ENCODE assay signal across 8 mouse cellular contexts in the genomic region with DNA sequence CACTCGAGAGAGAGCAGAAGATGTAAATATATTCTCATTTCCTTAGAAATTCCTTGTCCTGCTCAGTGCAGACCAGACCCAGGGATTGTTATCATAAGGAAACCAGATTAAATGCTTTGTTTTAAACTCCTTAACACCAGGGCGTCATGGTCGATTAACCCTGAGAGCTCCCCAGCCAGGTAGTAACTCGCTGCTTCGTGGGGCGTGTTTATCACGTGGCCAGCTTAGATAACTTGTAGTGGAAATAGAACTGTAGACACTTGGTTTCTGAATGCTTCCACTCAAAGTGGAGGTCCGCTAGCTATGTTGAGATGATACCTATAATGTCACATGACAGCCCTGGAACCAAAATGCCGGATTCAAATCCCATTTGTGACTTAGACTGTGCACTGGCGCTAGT. TPM values are rescaled to one million over a fixed set of nuclear protein-coding genes. Genes with fewer than 3 reads are reported as not detected.
DNase-seq lines count a peak whose midpoint lies in the region; ATAC-seq lines count a peak whose summit lies in the region.

No protein-coding gene starts in this region.

- H3K9ac ChIP-seq in heart, embryonic 14.5 days (ENCODE audit: low read length) = peak overlapping the region; percentile 82
- 0 out of 2 replicates have a peak overlapping the region, but pooled peaks have one; percentile 74 for H3K9ac ChIP-seq in embryonic facial prominence, embryonic 15.5 days
- 0 out of 2 replicates have a peak overlapping the region, but pooled peaks have one; percentile 76 for H3K9ac ChIP-seq in kidney, embryonic 14.5 days (ENCODE audit: low read depth, low read length)
- peak overlapping the region; percentile 97 for H3K9ac ChIP-seq in midbrain, embryonic 15.5 days

- no peaks in the 10 kb centered on the region for H3K27me3 ChIP-seq in heart, embryonic 14.5 days (ENCODE audit: control insufficient read depth, insufficient read depth, low read length)
- no peaks in the 10 kb centered on the region for H3K27me3 ChIP-seq in embryonic facial prominence, embryonic 15.5 days
- no peaks in the 10 kb centered on the region for H3K27me3 ChIP-seq in kidney, embryonic 14.5 days (ENCODE audit: control insufficient read depth, insufficient read depth, low read length)
- no peaks in the 10 kb centered on the region for H3K27me3 ChIP-seq in midbrain, embryonic 15.5 days (replicated peaks)

- H3K27ac ChIP-seq in heart, embryonic 14.5 days (replicated peaks in 1 of 2; ENCODE audit: control insufficient read depth in 1 of 2, insufficient read depth in 1 of 2, low read depth in 2 of 2, low read length in 2 of 2) = no peak overlapping the region
- H3K27ac ChIP-seq in embryonic facial prominence, embryonic 15.5 days (replicated peaks) = no peak overlapping the region
- no peak overlapping the region for H3K27ac ChIP-seq in kidney, embryonic 14.5 days (ENCODE audit: low read depth, low read length)
- no peak overlapping the region for H3K27ac ChIP-seq in midbrain, embryonic 15.5 days

- peaks cover 32% of the 10 kb centered on the region for H3K36me3 ChIP-seq in heart, embryonic 14.5 days (ENCODE audit: control insufficient read depth, insufficient read depth, low read length)
- H3K36me3 ChIP-seq in embryonic facial prominence, embryonic 15.5 days = peaks cover 36% of the 10 kb centered on the region
- H3K36me3 ChIP-seq in kidney, embryonic 14.5 days (ENCODE audit: control insufficient read depth, insufficient read depth, low read length) = peaks cover 18% of the 10 kb centered on the region
- H3K36me3 ChIP-seq in midbrain, embryonic 15.5 days (replicated peaks) = peaks cover 12% of the 10 kb centered on the region

- H3K9me3 ChIP-seq in heart, embryonic 14.5 days (ENCODE audit: control insufficient read depth, low read length) = no peaks in the 10 kb centered on the region
- H3K9me3 ChIP-seq in embryonic facial prominence, embryonic 15.5 days (replicated peaks) = no peaks in the 10 kb centered on the region
- H3K9me3 ChIP-seq in kidney, embryonic 14.5 days (ENCODE audit: control insufficient read depth, low read length) = no peaks in the 10 kb centered on the region
- no peaks in the 10 kb centered on the region for H3K9me3 ChIP-seq in midbrain, embryonic 15.5 days

- DNase-seq in heart, adult 18-20 months = no peak
- DNase-seq in layer of hippocampus, adult 9-11 months = no peak

- peak overlapping the region; percentile 73 for H3K4me2 ChIP-seq in heart, embryonic 14.5 days (ENCODE audit: low read length)
- H3K4me2 ChIP-seq in embryonic facial prominence, embryonic 15.5 days (replicated peaks) = peak overlapping the region; percentile 83
- peak overlapping the region; percentile 80 for H3K4me2 ChIP-seq in kidney, embryonic 14.5 days (replicated peaks; ENCODE audit: low read depth, low read length)
- peak overlapping the region; percentile 92 for H3K4me2 ChIP-seq in midbrain, embryonic 15.5 days

- peaks cover 8 to 22% of the 10 kb centered on the region in 2 experiments for H3K4me1 ChIP-seq in heart, embryonic 14.5 days (ENCODE audit: control insufficient read depth in 2 of 2, insufficient read depth in 2 of 2, low read length in 2 of 2)
- H3K4me1 ChIP-seq in embryonic facial prominence, embryonic 15.5 days = peaks cover 22% of the 10 kb centered on the region
- peaks cover 12% of the 10 kb centered on the region for H3K4me1 ChIP-seq in kidney, embryonic 14.5 days (ENCODE audit: control insufficient read depth, insufficient read depth, low read length)
- peaks cover 30% of the 10 kb centered on the region for H3K4me1 ChIP-seq in midbrain, embryonic 15.5 days

- no peak for ATAC-seq in heart, embryonic 14.5 days (ENCODE audit: insufficient number of reproducible peaks, insufficient read depth, low FRiP score, low read depth)
- ATAC-seq in embryonic facial prominence, embryonic 15.5 days (ENCODE audit: insufficient number of reproducible peaks, low FRiP score, low TSS enrichment, low read depth) = no peak
- ATAC-seq in kidney, embryonic 14.5 days (ENCODE audit: low FRiP score, low TSS enrichment) = no peak
- no peak for ATAC-seq in midbrain, embryonic 15.5 days (replicated peaks)
- no peak for ATAC-seq in activated CD4-positive, CD25-positive, alpha-beta regulatory T cell, adult 4 months
- ATAC-seq in inflammation-experienced regulatory T-cells, adult 6 months = no peak

- WGBS in heart, embryonic 14.5 days = 40% methylated on average over 10 of the region's 10 CpGs
- 62% methylated on average over 10 of the region's 10 CpGs for WGBS in embryonic facial prominence, embryonic 15.5 days
- WGBS in kidney, embryonic 14.5 days = 36% methylated on average over 10 of the region's 10 CpGs
- WGBS in midbrain, embryonic 15.5 days = 63% methylated on average over 10 of the region's 10 CpGs

- H3K4me3 ChIP-seq in heart, embryonic 14.5 days (ENCODE audit: control insufficient read depth in 1 of 2, insufficient read depth in 1 of 2, low read depth in 1 of 2, low read length in 2 of 2) = peak overlapping the region; percentile 75 to 81; a peak in 3 of 4 replicates
- H3K4me3 ChIP-seq in embryonic facial prominence, embryonic 15.5 days (replicated peaks) = peak overlapping the region; percentile 63
- H3K4me3 ChIP-seq in kidney, embryonic 14.5 days (ENCODE audit: low read length) = peak overlapping the region; percentile 76
- peak overlapping the region; percentile 99 for H3K4me3 ChIP-seq in midbrain, embryonic 15.5 days

RNA-seq across cellular contexts. Expression of gene Letmd1, which starts 1.2 kb away (rescaled TPM):
- 12.8 and 13.6 TPM in 2 replicates for polyA plus RNA-seq in heart, embryonic 14.5 days (2014; fragmentation: Nextera tagmentation; extraction: Ambion mirVana)
- total RNA-seq in heart, adult 18-20 months (2021) = 10 to 100 TPM; 10.2 to 23.2 TPM
- polyA plus RNA-seq in embryonic facial prominence, embryonic 15.5 days (2015; fragmentation: Nextera tagmentation; extraction: Ambion mirVana) = 29.6 and 30.2 TPM in 2 replicates
- polyA plus RNA-seq in kidney, embryonic 14.5 days (2014; fragmentation: Nextera tagmentation; extraction: Ambion mirVana) = 19.2 and 25.4 TPM in 2 replicates
- polyA plus RNA-seq in midbrain, embryonic 15.5 days (2015; fragmentation: Nextera tagmentation; extraction: Ambion mirVana) = 57.0 and 59.5 TPM in 2 replicates
- 10 to 100 TPM; 31.4 to 33.0 TPM for polyA plus RNA-seq in activated CD4-positive, CD25-positive, alpha-beta regulatory T cell, adult 4 months (2017; shearing (Covaris generic))
- 10 to 100 TPM; 24.6 to 58.8 (median 54.5) TPM for polyA plus RNA-seq in inflammation-experienced regulatory T-cells, adult 6 months (2017; shearing (Covaris generic))

RNA-seq across cellular contexts. Expression of gene Csrnp2, which starts 25.3 kb away (rescaled TPM):
- 7.8 and 8.1 TPM in 2 replicates for polyA plus RNA-seq in heart, embryonic 14.5 days (2014; fragmentation: Nextera tagmentation; extraction: Ambion mirVana)
- total RNA-seq in heart, adult 18-20 months (2021) = 1 to 10 TPM; 1.9 to 2.6 TPM
- polyA plus RNA-seq in embryonic facial prominence, embryonic 15.5 days (2015; fragmentation: Nextera tagmentation; extraction: Ambion mirVana) = 17.4 and 18.8 TPM in 2 replicates
- polyA plus RNA-seq in kidney, embryonic 14.5 days (2014; fragmentation: Nextera tagmentation; extraction: Ambion mirVana) = 14.5 and 18.6 TPM in 2 replicates
- polyA plus RNA-seq in midbrain, embryonic 15.5 days (2015; fragmentation: Nextera tagmentation; extraction: Ambion mirVana) = 53.5 and 55.7 TPM in 2 replicates
- polyA plus RNA-seq in activated CD4-positive, CD25-positive, alpha-beta regulatory T cell, adult 4 months (2017; shearing (Covaris generic)) = 1 to 10 TPM; 1.2 to 1.8 TPM
- polyA plus RNA-seq in inflammation-experienced regulatory T-cells, adult 6 months (2017; shearing (Covaris generic)) = 1 to 10 TPM in 2 of 3 experiments, under 1 TPM in 1; 0.91 to 1.8 (median 1.5) TPM

RNA-seq across cellular contexts. Expression of gene Slc11a2, which starts 45.2 kb away (rescaled TPM):
- 12.7 and 14.1 TPM in 2 replicates for polyA plus RNA-seq in heart, embryonic 14.5 days (2014; fragmentation: Nextera tagmentation; extraction: Ambion mirVana)
- total RNA-seq in heart, adult 18-20 months (2021) = 10 to 100 TPM; 37.8 to 44.5 TPM
- polyA plus RNA-seq in embryonic facial prominence, embryonic 15.5 days (2015; fragmentation: Nextera tagmentation; extraction: Ambion mirVana) = 23.6 and 25.9 TPM in 2 replicates
- polyA plus RNA-seq in kidney, embryonic 14.5 days (2014; fragmentation: Nextera tagmentation; extraction: Ambion mirVana) = 16.4 and 22.6 TPM in 2 replicates
- polyA plus RNA-seq in midbrain, embryonic 15.5 days (2015; fragmentation: Nextera tagmentation; extraction: Ambion mirVana) = 28.0 and 31.0 TPM in 2 replicates
- polyA plus RNA-seq in activated CD4-positive, CD25-positive, alpha-beta regulatory T cell, adult 4 months (2017; shearing (Covaris generic)) = 10 to 100 TPM; 22.8 TPM
- polyA plus RNA-seq in inflammation-experienced regulatory T-cells, adult 6 months (2017; shearing (Covaris generic)) = 10 to 100 TPM; 20.5 to 30.5 (median 26.7) TPM

RNA-seq across cellular contexts. Expression of gene Gm5475, which starts 48.1 kb away (rescaled TPM):
- polyA plus RNA-seq in heart, embryonic 14.5 days (2014; fragmentation: Nextera tagmentation; extraction: Ambion mirVana) = not detected in 2 replicates
- total RNA-seq in heart, adult 18-20 months (2021) = not detected
- 0.07 TPM in 1 of 2 replicates, not detected in the other for polyA plus RNA-seq in embryonic facial prominence, embryonic 15.5 days (2015; fragmentation: Nextera tagmentation; extraction: Ambion mirVana)
- 0.14 TPM in 1 of 2 replicates, not detected in the other for polyA plus RNA-seq in kidney, embryonic 14.5 days (2014; fragmentation: Nextera tagmentation; extraction: Ambion mirVana)
- 0.09 TPM in 2 replicates for polyA plus RNA-seq in midbrain, embryonic 15.5 days (2015; fragmentation: Nextera tagmentation; extraction: Ambion mirVana)
- polyA plus RNA-seq in activated CD4-positive, CD25-positive, alpha-beta regulatory T cell, adult 4 months (2017; shearing (Covaris generic)) = under 1 TPM in 1 of 2 experiments, not detected in 1; 0.33 TPM
- polyA plus RNA-seq in inflammation-experienced regulatory T-cells, adult 6 months (2017; shearing (Covaris generic)) = under 1 TPM in 2 of 3 experiments, not detected in 1; 0.26 to 0.49 TPM
